Mouse (Mus musculus) frontal cortex, adult 2 months (tissue): ENCODE measurements around the gene Zdhhc7. TPM values are rescaled to one million over a fixed set of nuclear protein-coding genes. Genes with fewer than 3 reads are reported as not detected.

Experiments used
- DNase-seq, 2 experiments: peaks; one replicate each; pipeline ENCODE4 v3.0.0; 2022; ENCODE audit warnings: low spot score in 1 of 2; ENCODE audit errors: extremely low spot score in 1 of 2
- polyA plus RNA-seq: library from polyadenylated mRNA; depleted of rRNA; stranded (reverse); fragments of >200 nt; gene quantifications from 2 replicates; pipeline ENCODE4 v1.2.3, GENCODE M21; 2012

The Zdhhc7 gene
- polyA plus RNA-seq, 1 experiment, result 36.6 TPM

DNA sequence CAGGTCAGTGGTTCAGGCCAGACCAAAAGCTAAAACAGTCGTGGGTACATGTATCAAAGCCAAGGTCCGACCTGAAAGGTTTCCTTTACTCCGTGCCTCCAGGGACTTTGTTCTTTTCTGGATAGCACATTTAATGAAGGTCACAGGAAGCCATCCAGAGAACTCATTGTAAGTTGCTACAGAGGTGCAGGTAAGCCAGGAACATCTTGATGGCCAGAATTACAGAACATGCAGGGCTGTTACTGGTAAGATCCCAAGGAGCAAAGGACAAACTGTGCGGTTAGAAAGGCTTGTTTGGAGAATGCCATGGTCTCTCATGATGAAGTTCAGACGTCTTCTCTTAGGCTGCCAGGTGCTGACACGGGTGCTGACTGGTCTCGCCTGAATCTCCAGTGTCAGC is 15.3 kb upstream of the Zdhhc7 start:
- no peak for DNase-seq

DNA sequence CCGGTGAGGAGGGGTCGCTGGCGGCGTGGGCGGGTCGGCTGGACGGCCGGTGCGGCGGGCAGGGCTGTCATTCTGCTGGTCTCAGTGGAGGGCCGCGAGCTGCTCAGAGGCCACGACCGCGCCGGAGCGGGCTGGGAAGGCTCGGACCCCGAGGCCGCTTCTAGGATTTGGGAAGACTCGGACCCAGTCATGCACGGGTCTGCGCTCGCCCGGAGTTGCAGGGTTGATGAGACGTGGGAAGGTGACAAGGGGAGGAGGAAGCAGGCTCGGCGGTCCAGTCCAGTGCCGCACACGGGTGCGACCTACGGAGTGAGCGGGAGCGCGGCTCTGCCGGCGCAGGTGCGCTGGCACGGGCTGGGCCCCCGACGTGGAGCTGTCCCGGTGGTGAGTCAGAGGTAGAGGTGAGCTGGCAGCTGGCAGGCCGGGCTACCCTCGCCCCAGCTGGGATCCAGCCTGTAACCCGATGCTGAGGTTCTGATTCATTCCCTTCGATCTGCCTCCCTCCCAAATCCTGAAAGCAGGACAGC is 13.1 kb upstream of the Zdhhc7 start:
- DNase-seq, result peak in 1 of 2 experiments; percentile 39

DNA sequence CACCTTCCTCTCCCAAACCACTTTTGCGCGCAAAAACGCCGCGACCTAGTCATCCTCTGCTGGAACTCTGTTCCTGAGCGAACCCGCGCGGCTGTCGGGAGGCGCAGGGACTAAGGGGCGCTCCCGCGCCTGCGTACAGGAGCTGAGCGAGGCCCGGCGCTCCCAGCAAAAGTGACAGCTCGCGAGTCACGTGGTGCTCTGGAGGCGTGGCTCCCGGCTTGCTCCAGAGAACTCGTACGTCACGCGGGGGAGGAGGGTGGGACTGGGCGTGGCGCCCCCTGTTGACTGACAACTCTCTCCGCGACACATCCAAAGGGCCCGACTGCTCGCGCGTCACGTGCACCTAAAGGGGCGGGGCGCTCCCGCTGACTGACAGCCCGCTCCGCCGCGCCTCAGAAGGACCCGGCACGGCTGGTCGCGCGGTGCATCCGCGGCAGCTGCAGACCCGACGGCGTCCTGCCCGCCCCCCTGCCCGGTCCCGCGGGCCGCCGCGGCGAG is 12.5 kb upstream of the Zdhhc7 start, which contains the start of gene 6430548M08Rik:
Gene 6430548M08Rik, plus strand, starts transcription at position 395 of the 498 bp plus-strand sequence.
- DNase-seq, result peak; percentile 100

DNA sequence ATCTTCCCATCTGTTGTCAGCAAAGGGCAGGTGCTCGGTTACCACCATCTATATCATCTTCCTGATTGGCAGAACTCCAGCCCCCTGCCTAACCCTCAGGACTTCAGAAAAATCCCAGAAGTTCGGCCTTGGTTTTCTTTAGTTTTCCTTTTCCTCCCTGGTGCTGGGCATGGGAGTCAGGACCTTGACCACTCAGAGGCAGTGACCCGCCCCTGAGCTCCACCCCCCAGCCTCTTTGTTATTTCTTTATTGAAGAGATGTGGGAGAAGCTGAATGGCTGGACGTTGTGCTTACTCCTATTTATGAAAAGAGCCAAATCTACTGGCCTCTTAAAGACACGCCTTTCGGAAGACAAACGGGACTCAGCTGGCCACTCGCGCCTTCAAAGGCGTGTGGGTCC is 12.0 kb upstream of the Zdhhc7 start:
- DNase-seq, result no peak

DNA sequence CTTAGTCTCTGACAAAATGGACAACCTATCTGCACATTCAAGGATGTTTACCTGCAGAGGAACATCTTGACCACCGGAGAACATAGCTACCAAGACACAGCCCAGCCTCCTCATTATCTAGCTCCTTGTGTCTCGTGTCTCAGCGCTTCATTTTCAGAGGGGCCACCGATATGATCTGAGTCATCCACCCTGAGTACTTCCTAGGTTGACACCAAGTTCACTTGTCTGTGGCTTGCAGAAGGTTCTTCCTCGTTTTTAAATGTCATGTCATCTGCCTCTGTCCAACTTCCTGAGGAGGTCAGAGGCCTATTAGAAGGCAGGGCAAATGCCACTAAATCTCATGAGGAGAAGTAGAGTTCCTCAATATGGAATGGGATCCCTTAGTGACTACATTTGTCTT is 11.3 kb upstream of the Zdhhc7 start:
- DNase-seq, result no peak

DNA sequence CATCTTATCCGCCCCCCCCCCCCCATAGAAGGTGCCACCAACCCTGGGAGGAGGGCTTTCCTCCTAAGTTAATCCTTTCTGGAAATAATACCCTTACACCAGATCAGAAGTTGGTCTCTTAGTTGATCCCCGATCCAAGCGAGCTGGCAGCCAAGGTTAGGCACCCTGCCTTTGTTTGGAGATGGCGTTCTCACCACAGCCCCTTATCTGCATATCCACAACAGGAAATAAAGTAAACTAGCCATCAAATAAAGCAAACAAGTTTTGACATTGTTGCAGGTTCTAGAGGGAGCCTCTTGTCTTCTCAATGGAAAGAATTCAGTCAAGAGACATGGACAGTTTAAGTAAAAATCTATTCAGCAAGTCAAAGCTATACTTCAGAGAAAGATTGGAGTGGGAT is 10.1 kb upstream of the Zdhhc7 start:
- DNase-seq, result no peak

DNA sequence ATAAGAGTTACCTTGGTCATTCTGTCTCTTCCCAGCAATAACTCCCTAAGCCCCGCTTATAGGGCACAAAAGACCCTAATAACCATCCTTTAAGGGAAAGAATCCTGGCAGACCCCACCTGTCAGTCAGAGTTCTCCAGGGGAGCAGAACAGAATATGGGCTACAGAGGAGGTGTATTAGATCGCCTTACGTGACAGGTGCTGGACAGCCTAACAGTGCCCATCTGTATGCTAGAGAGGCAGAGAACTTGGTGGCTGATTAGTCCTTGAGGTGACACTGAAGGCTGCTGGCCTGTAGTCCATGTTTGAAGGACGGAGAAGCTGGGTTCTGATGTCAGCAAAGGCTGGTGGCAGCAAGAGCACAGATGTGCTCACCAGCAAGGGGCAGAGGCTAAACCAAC is 9.7 kb upstream of the Zdhhc7 start:
- DNase-seq, result no peak

DNA sequence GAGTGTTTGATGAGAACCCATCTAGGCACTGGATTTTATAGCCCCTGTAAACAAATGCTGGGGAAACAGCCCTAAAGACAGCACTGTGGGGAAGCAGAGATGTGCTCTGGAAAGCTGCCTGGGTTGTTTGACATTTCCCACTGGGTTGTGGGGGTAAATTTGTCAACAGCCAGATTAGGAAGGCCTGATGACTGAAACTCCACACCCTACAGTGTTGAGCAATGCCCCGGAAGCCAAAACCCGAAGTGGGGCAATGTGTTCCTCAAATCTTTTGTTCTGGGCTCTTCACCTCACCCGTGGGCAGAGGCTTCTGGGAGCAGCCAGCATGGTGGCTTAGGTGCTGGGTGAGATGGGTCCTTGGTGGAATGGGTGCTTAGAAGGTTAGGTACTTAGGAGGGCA is 7.9 kb upstream of the Zdhhc7 start:
- DNase-seq, result no peak

DNA sequence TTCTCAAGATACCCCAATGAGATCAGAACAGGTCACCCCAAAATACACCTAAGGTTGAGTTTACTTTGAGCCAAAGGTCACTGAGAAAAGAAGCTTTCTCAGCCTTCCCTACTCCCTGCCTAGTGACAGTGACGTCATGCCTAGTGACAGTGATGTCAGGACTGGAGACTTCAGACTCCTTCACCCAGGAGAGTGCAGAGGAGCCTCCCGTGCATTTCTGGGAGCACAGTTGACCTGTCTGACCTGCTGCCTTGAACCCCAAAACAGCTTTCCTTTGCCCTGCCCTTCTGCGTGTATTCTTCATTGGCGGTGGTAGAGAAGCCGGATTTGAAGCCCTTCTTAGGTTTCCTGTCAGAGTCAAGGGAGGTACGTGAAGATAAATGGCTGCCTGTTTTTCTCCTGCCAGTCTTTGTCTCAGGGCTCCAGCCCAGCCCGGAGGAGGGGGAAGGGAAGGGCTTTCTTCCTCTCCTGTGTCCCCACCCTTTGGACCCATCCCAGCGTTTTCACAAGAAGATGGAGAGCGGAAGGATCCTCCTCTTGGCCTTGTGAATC is 3.5 kb upstream of the Zdhhc7 start:
- DNase-seq, result no peak

DNA sequence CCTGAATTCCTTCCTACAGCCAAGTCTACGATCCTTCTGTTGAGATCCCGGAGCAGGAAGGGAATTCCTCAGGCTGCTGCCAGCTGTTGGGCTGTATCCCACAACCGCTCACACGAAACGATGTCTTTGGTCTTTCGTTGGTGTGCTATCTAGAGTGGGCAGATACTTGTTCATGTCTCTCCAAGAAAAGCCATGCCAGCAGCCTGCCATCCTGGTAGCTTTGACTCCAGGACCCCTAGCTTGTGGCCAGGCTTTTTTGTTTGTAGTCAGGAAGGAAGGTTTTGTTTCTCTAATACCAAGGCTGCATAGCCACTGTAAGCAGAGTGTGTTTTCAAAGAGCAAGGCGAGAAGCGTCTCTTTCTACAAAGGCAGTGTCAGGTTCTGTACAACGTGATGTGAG is 2.6 kb upstream of the Zdhhc7 start:
- DNase-seq, result no peak

DNA sequence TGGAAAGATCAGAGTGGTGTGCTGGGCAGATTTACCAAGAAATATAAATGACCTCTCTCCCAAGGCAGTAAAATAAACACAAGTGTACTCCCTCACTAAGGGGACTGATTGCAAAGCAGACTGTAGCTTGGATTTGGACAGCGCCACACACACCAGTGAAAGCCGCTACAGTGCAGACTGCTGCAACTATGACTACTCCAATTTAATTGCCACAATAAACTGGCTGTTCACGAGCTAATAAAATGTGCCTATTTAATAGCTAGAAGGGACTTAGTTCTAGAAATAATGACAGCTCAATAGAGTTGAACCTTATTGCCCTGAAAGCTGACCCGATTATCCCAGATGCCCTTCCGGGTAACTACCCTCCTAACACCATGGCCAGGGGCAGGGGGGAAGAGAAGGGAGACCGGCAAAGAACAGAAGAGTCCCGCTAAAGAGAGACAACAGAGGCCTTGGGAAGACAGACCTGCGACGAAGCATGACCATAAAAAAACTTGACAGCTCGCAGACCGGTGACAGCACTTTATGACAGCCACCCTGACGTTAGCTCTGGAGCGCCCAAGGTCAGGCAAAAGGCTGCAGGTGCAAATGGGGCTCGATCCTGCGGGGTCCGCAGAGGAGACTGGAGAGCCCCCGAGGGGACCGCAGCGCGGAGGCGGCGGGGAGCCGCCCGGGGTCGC is 754 bp downstream of the Zdhhc7 start:
- DNase-seq, result no peak

DNA sequence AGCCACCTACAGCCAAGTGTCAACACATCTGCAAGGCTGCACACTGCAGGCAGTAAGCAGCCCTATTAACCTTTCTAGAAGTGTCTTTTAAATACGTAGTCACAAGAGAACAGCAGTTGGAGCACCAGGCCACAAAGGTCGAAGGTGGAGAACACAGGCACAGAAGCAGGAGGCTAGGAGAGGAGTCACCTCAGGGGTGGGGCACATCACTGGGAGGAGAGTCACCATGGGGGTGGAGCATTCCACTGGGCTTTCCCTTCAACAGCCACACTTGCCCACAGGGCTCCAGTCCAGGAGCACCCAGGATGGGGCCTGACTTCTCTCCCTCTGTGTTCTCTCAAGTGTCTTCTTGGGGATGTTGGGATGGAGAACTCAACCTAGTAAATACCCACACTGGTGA is 4.8 kb downstream of the Zdhhc7 start:
- DNase-seq, result no peak

DNA sequence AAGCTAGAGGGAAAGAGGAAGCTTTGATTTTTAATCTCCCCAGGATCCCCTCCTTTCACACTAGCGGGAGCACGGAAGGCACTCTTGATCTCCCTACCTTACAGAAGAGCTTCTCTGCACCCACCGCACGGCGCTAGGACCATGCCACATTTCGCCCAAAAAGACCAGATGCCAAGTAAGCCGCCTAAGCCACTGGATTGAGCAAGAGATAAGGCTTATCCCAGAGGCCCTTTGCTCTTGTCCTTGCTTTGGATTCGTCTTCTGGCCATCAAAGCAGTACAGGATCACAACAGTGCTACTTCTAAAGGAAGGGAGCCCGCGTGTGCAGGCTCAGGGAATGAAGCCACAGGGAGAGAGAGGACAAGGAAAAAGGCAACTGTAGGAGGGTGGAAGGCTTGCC is 6.5 kb downstream of the Zdhhc7 start:
- no peak for DNase-seq

DNA sequence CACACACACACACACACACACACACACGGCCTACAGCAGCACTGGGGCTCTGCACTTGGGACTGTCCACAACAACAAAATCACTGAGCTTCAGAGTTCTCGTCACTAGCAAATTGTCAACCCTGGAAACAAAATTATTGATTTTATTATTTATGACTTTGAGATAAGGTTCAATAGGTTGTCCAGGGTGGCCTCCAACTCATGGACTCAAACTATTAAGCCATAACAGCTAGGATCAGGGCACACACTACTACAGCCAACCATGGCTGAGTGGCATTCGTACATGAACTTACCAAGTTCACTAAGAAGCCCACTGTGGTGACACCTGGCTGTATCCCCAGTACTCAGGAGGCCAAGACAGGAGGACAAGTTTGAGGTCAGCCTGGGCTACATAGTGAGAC is 8.2 kb downstream of the Zdhhc7 start:
- DNase-seq, result no peak

DNA sequence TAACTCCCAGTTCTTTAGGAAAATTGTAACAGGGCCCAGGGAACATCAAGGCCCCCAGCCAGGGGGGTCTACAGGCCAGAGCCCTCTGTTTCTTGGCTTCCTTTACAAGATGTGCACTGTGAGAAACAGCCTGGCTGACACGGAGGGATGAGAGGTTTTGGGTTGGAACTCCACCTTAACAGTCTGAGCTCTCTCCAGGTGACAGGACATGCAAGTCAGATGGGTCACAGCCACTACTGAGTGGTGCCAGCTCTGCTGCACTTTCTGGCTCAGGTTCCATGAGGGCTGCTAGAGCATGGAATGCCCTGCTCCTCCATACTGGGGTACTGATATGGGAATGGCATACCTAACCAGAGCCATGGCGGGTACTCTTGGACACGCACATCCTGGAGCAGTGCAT is 10.2 kb downstream of the Zdhhc7 start:
- no peak for DNase-seq

DNA sequence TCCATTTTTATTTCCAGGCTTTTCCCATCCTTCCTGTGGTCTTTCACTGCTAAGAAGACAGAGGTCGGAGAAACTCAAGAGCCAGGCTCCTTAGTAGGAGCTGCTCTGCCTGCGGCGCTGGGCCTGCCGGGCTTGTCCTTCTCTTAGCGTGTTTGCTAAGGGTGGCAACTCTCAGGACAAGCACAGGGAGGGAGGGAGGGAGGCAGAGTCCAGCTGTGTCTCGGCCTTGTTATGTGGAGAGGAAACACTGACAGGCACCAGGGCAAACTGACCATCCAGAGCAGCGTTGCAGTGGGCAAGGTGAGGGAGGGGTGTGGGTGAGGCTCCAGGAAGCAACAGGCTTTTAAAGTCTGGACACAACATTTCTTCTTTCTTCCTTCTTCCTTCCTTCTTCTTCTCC is 11.8 kb downstream of the Zdhhc7 start:
- DNase-seq, result no peak

DNA sequence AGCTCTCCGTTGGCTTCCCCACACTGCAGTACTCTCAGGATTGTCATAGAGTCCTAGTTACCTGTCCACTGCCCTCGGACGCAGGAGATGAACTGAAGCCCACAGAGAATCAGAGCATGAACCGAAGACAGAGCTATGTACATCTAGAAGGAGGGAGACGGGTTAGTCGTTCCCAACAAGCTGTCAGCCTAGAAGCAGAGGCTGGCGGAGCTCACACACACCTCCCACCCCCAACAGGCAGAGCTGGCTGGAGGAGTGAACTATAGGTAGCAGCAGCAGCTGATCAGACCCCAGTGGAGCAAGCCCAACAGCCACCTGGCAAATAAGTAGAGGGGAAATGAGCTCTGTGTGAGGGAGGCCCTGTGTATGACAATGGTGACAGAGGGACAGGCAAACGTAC is 16.5 kb downstream of the Zdhhc7 start:
- DNase-seq, result peak in 1 of 2 experiments; percentile 48

DNA sequence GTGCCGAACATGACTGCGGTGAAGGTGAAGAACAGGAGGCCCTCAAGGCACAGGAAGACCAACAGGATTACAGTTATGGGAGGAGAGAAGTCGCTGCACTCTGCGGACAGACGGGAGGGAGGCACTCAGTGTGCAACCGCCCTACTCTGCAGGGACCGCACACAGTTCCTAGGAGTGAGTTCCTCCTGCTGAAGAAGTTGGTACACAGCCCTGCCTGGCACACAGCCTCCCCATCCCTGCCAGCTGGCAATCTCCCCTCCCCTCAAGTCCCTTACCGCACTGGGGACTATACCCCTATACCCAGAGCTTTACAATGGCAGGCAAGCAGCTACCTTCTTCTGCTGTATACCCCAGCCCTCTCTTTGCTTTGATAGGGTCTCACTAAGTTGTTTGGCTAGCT is 18.0 kb downstream of the Zdhhc7 start:
- no peak for DNase-seq

DNA sequence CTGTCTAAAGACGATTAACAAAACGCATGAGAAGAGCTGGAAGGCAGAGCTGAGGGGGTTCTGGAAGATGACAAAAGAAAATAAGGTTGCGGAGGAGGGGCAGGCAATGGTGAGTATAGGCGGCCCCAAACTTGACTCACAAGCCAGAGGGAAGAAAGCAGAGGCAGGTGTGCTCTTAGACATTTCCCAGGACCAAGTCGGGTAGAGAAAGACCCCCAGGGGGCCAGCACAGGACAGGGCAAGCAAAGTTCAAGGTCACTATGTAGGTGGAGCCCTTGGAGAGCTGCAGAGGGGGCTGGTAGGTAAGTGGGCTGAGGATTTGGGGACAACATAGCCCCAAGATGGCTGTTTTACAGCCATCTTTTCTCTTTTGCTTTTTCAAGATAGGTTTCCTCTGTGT is 21.9 kb downstream of the Zdhhc7 start:
- no peak for DNase-seq

DNA sequence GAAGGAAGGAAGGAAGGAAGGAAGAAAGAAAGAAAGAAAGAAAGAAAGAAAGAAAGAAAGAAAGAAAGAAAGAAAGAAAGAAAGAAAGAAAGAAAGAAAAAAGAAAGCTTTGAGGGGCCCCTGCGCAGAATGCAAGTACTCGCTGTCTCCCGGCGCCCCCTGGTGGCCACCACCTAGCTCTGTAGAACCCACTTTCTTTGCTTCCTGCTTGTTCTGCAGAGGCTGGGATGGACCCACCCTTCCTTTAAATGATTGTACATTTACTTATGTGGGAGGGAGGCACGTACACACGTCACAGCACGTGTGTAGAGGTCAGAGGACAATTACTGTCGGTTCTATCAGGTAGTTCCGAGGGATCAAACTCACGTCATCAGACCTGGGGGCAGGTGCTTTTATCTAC is 23.2 kb downstream of the Zdhhc7 start:
- peak in 1 of 2 experiments; percentile 86 for DNase-seq

DNA sequence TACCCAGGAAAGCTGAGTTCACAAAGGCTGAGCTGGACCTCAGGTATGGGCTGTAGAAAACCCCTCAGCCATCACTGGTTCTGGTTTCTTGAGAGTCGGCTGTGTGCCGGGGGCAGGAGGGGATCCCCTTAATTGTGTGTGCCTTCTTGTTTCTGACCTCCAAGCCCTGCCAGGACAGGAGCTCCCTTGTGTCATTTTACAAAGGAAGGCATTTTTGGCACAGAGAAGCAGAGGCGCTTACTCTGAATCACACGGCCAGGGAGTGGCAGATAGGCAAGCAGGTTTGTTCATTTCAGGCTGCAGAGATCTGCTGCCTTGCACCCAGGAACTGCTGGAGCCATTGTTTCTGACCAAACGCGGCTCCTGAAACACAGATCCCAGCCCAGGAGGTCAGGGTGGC is 25.9 kb downstream of the Zdhhc7 start:
- DNase-seq, result no peak

DNA sequence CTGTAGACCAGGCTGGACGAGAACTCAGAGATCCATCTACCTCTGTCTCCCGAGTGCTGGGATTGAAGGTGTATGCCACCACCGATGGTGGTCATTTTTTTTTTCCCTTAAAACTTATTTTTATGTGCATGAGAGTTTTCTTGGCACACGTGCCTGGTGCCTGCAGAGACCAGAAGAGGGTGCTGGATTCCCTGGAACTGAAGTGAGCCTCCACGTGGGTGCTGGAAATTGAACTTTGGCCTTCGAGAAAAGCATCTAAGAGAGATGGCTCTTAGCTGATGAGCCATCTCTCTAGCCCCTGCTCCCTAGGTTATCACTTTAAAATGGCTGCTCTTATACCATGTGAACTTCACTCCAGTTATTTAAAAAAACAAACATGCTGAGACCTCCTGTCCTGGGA is 26.8 kb downstream of the Zdhhc7 start:
- no peak for DNase-seq
